Mouse (Mus musculus) right cerebral cortex, postnatal 25 days (tissue): ENCODE measurements around the gene Clca3a1.

Experiments
- DNase-seq: peaks from one replicate; pipeline ENCODE4 v3.0.0; 2022

Gene Clca3a1

DNA sequence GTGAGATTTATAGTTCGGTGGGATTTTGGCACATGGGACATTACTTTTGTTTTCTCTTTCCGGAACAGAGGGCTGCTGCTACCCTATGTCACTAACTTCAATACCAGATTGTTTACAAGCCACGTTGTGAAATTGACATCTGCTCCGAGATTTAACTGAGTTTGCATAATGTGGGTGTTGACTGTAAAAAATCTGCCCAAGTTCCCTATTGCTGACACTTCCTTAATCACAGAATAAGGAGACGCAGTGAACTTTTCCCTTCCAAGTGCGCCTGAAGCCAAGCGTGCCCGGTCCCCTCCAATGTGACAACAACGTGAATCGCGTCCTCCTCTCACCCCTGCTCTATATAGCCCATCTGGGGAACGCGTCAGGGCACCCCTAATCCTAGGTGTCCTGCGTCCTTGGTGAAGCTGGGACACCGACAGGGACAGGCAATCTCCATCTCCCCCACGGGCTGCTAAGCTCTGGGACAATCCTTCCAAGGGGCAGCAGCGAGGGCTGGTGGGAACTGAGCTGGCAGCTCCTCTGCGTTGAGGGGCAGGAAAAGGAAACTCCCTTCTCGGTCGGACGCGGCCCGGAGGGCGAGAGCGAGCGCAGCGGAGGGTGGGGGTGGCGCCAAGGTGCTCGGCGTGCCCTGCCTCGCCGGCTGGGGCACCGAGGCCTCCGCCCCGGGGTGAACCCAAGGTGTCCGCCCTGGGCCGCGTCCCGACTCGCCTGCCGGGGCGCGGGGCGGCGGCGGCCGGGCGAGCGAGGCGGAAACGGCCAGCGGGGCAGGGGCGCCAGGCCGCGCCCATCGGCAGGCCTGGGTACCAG, 41.5 kb downstream of the Clca3a1 start:
- DNase-seq = peak; percentile 56

DNA sequence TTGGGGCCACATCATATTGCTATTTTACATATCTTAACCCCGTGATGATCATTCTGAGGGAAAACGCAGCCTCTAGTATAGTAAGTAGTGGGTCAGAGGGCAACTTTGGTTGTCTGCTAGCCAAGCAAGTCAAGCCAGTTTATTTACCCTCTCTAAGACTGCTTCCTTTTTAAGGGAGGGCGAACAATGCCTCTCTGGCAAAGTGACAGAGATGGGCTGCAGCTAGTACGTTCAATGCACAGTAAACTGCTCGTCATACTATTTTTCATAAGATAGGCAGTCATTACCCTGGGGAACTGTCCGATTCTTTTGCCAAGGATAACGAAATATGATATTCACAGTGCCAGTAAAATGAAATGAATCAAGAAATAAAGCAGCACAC, 42.1 kb downstream of the Clca3a1 start:
- no peak for DNase-seq

DNA sequence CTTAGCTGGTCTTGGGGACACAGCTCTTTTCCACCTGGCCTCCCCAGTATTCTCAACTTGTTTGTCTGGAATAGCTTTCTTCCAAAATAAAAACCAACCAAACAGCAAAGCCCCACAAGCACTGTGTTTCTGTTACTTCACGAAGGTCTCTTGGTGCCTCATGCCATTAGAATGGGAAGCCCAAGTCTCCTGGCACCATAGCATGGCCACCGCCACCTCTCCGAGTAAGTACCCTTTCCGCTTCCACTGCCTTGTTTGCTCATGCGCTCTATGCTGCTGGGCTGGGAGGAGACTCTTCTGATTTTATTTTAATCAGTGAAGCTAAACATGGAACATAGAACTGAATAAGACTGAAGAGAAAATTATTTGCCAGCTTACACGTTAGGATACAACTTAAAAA, 42.9 kb downstream of the Clca3a1 start:
- DNase-seq = peak; percentile 12

DNA sequence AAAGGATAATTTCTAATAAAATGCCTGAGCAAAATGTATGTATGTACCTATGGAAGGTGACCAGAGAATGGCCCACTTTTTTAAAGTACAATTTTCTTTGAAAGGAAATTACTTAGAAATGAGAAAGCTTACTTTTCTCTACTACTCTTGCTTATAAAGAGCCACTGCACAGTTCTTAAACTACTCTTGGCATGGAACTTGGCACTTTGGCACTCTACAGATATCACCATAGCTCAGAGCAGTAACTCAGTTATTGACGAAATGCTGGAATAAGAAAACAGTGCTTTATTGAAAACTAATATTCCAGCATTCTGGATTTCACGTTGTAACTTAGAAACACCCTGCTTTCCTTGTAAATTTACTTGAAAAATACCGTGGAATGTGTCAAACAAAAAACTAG, 43.7 kb downstream of the Clca3a1 start:
- DNase-seq = no peak

DNA sequence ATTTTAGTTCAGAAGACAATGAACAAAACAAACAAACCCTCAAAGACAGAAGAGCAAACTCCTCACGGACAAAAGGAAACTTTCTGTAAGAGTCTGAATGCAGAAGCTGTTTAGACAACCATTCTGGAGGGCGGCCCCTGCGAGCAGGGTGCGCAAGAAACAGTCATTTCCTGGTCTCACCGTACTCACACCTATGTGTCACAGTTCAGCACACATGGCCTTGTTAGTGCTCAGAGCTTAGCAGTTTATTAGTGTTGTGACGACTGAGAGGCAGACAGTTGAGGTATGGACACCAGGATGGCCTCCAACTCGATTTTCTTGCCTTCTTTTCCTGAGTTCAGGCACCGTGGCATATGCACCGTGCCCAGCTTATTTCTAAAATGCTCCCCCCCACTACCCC, 44.9 kb downstream of the Clca3a1 start:
- DNase-seq = no peak

DNA sequence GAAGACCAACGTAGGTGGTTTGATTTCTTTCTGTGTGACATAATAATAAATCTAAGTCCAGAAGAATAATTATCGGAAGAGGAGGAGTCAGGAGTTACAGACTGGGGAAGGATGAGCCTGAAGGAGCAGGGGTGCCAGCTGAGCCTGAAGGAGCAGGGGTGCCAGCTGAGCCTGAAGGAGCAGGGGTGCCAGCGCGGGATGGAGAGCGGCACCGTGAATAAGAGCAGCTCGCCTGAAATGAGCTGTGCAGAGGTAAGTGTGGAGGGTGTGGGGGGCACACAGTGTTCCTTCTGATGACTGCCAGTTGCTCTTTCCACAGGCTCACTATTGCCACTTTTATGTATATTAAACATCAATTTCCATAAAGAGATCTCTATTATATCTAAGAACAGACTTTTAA, 45.7 kb downstream of the Clca3a1 start:
- no peak for DNase-seq

DNA sequence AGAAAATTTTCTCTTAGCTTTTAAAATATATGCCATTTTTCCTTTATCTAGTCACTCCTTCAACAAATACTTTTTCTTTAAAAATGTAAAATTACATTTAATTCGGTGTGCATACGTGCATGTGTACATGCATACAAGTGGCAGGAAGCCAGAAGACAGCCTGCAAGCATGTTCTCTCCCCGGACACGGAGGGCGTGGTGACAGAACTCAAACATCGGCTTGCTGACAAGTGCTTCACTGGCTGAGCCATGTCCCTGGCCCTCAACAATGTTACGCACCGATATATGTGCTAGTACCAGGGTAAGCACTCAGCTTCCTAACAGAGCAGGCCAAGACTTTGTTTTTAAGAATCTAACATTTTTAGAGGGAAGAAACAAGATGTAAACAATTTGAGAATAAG, 46.2 kb downstream of the Clca3a1 start:
- no peak for DNase-seq

DNA sequence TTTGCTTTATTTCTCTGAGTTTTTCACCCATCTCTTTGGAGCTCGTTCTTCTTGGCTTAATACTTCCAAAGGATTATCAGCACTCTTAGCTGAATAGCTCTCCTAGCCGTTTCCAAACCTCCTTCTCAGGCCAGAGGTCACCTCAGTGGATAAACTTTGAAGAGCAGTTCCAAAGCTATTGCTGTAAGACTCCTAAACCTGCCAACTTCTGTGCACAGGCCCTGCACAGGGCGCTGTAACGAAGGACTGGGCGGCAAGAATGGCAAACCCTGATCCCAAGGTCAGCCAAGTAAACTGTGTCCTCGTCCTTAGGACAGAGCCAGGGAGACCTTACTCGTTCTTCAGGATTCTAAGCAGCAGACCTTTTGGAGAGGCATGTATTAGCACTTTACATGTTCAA, 46.7 kb downstream of the Clca3a1 start:
- no peak for DNase-seq

DNA sequence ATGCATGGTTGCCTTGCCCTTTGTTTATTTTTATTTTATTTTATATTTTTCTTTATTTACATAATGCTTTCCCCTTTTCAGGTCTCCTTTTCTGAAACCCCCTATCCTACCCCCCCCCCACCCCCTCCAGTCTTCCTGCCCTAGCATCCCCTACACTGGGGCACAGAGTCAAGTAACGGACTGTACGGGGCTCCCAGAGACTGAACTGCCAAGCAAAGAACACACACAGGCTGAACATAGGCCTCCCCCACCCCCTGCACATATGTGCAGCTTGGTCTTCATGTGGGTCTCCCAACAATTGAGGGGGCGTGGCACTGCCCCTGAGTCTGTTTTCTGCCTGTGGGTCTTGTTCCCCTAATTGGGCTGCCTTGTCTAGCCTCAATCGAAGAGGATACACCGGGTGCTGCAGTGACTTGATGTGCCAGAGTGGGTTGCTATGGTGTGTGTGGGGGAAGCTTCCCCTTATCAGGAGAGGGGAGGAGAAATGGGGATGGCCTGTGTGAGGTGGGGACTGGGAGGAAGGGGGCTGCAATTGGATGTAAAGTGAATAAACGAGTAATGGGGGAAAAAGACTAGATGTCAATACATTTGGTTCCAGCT, 49.1 kb downstream of the Clca3a1 start:
- DNase-seq = no peak

DNA sequence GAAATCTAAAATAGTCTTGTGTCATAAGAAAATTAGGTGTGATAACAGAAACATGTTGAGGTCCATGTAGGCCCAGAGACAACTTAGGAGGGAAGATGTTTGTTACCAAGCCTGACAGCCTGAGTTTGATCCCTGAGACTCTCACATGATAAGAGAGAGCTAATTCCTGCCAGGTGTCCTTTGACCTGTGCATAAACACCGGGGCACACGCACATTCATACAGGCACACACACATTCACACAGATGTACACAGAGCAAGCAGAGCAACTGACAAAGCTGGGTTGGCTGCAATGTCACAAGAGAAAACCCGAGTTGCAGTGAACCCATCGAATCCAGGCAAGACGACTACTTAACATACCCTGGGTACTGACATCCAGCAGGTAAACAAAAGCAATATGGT, 52.2 kb downstream of the Clca3a1 start:
- no peak for DNase-seq

DNA sequence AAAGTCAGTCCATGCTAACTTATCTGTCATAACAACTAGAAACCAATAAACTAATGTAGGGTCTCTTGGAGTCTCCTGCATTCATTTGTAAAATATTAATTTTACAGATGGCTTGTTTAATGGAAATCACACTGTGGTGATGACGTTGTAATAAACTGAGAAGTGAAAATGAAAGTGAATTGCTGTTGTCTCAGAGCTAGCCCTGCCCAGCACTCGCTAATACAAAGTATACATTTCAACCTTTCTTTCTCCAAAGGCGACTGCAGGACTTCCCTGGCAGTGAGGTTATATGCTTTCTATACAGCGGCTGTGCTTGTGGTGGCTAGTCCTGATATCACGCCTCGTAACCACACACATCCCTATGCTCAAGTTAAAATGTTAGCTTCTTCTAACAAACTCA, 56.8 kb downstream of the Clca3a1 start:
- no peak for DNase-seq

DNA sequence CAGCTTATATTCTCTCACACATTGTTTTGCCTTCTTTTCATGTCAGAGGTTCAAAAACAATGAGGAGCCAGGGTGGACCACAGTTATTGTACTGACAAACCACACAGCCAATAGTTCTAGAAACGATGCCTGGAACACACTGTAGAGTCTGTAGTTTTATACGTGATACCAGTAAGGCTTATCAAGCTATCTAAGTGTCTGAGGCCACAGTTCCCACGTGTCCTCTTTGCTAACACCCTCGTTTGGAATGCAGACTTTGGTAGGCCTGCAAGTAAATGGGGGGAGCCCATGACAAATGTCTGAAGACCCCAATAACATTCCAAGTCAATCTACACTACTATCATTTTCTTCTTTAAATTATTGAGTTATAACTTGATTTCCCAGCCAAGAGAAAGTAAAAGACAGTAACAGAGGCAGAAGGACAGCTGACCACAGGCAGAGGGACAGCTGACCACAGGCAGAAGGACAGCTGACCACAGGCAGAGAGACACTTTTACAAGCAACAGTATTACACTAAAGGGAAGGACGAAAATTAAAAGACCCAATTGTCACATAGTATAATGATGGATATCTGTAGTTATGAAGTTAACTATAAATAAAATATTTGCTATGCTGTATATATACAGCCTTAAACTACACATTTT, 61.9 kb downstream of the Clca3a1 start:
- no peak for DNase-seq

DNA sequence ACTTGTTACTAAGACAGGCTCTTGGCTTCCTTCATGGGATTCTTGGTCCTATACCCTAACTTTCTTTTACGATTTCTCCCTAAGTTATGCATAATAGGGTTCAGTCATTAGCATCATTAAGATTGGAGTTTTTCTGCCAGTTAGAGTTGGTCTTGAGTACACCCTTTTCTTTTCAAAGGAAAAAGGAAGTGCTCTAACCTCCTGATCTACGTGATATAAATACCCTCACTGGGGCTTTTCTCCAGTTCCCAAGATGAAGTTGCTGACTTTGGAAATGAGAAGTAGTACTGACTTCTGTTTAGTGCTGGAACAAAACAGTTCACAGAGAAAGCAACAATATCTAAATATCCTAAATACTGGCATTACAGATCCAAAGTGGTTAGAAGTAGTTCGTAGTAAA, 62.8 kb downstream of the Clca3a1 start:
- DNase-seq = no peak

DNA sequence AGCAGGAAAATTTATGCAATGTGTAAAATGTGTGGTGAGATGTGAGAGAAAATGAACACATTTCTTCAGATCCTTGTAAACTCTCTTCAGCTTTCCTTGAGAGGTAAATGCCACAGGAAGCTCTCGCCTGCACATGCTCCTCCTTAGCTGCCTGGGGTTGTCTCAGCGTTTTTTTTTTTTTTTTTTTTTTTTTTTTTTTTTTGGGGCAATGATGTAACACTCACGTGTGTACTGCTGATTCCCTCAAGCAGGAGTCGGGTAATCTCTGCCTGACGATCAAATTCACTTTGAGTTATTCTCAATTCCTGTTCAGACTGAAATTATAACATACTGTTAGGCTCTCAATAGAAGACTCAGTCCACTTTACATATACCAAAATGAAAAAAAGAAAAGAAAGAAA, 63.6 kb downstream of the Clca3a1 start:
- no peak for DNase-seq

DNA sequence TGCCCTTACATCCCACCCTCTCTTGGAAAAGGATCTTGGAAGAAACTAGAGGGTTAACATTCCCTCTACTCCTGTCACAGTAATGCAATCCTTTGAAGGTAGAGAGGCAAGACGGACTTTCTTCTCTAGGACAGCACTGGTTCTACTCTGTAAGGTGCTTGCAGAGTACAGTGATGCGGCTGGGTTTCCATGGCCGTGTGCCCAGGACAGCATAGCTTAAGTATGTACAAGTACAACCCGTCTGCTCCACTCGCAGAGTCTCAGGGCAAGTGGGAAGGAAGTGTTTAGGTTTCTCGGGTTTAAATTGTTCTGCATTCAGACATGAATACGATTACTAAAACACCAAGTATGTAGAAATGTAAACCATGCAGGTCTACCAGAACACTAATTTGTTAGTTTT, 65.8 kb downstream of the Clca3a1 start:
- DNase-seq = no peak

DNA sequence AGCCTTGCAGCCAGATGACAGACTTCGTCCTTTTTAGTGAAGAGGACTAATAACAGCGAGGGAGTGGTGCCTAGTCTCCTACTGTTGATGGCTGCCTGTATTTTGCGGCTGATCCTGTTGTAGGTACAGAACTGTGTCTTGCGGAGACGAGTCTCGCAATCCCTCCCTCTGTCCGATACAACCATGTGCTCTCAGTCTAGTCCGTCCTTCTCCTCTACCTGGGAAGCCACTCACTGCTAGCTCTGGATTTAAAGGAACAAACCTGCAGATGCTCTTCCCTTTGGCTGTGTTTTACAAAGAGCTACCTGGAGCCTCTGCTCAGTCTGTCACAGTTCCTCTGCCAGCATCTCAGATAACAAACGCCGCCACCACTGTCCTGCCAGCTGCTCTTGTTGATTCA, 66.7 kb downstream of the Clca3a1 start:
- DNase-seq = no peak

DNA sequence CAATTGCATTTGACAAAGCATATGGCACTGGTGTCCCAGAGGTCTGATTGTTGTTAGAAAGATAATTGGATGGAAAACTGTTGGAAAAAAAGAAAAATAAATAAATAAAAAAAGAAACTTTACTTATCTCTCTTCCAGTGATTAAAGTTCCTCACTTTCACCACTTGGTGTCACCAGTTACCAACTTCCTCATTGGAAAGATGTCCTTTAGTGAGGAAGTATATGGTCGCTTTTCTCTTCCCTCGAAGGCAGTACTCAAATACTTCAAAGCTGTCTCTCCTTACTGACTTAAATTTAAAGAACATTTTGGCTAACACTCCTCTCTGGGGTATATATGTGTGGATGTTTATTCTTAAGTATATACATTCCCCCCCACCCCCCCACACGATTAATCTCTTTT, 68.7 kb downstream of the Clca3a1 start:
- DNase-seq = no peak

DNA sequence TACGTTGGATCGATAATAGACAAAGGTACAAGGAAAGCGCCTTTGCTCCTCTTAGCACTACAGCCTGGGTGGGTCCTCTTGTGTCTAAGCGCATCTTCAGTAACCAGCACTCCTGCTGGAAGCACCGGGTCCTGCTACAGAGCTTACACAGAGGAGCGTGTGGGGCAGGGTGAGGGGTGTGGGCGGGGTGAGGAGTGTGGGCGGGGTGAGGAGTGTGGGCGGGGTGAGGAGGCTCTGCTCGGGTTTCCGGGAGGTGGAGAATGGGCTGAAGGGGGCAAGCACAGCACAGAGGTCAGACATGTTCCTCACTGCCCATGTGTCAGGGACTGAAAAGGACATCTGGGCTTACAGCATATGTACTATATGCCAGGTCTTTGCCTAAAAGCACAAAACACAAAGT, 71.5 kb downstream of the Clca3a1 start:
- DNase-seq = no peak

DNA sequence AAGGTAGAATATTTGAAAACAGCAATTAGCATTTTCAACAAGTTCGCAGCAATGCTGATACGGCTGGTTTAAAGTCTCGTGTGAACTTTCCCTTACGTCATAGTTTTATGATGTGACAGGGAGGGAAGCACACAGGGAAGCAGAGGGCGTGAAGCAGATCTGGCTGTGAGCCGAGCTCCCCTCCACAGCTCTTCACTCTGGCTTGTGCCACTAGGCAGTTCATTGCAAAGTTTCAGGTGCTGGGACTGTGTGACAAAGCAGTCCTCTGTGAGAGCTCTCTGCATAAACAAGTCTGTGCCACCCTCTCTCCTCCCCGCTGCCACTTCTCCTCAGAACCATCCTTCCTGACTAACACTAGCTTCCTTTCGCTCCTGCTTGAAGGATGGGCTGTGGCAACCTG, 72.5 kb downstream of the Clca3a1 start:
- no peak for DNase-seq

DNA sequence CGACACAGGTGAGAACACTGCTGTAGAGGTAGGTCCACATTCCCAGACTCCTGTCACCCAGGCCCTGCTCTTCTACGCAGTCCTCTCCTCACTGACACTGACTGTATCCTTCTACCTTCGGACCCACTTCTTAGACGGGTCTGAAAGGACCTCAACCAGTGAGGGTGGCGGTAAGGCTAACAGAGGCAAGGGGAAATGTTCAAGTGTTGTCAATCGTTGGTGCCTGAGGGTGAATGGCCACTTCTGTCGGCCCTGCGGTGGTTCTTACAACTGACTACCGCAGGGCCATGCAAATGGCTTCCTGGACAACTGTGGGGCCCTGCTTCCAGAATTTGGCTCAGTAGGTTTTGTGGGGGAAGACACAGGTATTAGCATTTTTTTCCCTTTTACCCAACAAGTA, 73.2 kb downstream of the Clca3a1 start:
- DNase-seq = no peak

DNA sequence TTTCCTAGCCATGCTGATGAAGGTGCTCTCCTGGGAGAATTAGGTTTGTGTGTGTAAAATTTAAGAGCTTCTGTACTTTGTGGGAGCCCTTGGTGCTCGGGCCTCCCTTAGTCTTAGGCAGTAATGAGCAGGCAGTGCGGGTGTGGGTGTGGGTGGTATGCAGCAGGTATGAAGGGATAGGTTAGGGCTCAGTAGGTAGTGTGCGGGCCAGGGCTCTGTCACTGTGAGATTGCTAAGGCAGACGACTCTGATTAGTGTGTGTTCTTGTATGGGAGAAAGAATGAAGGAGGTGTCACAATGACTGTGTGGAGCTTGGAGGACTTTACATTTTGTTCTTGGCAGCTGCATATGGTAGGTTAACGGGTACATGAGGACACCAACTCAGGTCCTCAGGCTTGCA, 74.6 kb downstream of the Clca3a1 start:
- DNase-seq = no peak

DNA sequence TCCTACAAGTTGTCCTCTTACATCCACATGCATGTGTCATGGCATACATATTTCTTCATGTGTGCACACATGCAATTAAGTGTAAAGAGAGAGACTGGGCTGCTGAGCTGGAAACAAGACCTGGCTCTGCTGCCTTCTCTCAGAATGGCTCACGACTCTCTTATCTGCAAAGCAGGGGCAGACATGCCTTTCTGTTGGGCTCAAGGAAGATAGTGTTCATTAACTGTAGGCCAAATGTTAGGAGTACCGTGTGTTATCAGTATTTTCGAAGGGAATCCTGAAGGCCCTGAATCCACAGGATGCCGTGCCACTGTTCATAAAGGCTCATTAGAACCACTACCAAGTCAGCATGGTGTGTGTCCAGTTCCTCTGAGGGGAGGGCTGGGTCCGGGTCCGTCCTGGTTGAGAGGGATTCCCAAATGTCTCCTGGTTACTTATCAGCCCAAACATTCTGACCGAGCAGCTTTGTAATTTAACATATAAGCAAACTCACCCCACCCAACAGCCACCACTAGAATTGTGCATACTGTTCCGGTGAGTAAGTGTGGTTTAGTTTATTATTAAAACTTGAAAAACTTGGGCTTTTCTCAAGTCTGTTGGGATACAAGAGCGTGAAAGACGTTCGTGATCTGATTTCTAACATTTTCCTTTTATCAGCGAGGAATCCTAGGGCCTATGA, 77.5 kb downstream of the Clca3a1 start:
- DNase-seq = no peak

DNA sequence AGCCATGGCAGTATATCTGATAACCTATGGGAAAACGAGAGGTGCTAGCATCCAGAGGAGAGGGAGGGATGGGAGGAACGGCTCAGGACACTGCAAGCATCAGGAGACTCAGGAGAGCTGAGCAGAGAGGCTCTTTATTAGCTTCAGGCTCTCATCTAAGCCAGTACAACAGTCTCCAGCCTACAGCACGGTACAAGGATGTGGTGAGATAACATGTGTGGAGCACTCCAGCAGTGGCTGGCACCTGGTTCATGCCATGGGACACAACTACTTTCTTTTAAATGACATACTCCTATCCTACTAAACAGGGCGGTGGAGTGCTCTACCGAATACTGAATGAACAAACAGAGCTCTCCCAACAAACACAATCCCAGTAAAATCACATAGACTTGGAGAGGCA, 79.2 kb downstream of the Clca3a1 start:
- DNase-seq = no peak

DNA sequence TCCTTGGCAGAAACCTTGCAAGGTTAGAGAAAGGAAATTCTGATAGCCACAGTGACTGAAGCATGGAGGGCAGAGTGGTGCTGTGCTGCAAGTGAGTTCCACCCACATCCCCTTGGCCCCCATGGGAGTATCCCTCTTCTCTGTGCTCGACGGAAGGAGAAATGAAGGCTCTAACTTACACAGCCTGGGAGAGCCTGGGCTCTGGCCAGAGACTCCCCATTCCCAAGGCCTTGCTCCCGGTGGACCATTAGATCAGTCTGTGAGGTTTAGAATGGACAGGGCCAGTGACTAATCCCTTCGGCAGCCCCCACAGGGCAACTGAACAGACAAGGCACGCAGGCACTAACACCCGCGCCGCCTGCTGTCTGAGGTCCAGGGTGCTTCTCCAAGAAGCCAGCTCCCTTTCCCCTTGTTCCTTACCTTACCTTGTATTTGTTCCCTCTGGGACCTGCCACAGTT, 81.0 kb downstream of the Clca3a1 start:
- DNase-seq = no peak
